Mouse (Mus musculus) kidney, postnatal 36 days (tissue): ENCODE data around the gene Vopp1.
"Not testable (repeated sequence)": the region's sequence is repeated elsewhere in the genome, so short reads cannot be mapped to it uniquely, and the experiment has no call there.

Experiments used
- DNase-seq, 2 experiments: peaks; one replicate each; pipeline ENCODE4 v3.0.0; 2021 to 2022; ENCODE audit warnings: mixed read lengths in 2 of 2

Gene Vopp1

DNA sequence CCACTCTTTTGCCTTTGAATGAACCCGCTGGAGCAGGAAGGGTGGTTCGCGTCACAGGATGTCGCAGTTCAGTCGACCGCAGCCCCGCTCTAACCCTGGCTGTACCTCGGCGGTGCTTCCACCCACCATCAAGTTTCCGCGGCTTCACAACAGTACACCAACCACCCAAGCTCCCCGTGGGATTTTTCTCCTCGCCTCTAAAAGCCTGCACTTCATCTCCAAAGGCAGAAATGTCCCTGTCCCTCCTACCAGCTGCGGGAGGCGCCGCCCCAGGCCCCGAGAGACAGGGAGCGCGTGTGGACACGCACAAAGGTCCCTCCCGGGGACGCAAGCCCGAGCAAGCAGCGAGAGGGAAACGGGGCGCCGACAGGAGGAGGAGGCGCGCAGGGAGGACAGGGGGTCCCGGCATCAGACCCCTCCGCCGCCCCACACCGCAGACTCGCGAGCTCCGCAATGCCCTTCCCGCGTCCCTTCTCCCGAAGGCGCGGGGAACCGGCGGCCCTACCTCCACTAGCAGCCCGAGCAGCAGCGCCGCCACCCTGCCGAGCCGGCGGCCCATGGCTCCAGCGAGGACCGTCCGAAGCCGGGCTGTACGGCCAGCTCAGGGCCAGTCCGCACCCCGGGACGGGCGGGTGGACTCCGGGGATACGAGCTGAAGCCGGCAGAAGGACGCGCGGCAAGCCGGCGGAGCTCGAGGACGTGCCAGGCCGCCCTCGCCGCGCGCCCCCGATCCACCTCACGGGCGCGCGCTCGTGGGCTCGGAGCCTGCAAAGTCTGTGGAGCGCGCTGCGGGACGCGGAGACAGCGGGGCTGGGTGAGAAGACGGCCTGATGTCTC is at the start of gene Vopp1:
Gene Vopp1 (minus strand): TSS at position 738 of the 837 bp plus-strand sequence.
- DNase-seq: peak; percentile 60 to 81

DNA sequence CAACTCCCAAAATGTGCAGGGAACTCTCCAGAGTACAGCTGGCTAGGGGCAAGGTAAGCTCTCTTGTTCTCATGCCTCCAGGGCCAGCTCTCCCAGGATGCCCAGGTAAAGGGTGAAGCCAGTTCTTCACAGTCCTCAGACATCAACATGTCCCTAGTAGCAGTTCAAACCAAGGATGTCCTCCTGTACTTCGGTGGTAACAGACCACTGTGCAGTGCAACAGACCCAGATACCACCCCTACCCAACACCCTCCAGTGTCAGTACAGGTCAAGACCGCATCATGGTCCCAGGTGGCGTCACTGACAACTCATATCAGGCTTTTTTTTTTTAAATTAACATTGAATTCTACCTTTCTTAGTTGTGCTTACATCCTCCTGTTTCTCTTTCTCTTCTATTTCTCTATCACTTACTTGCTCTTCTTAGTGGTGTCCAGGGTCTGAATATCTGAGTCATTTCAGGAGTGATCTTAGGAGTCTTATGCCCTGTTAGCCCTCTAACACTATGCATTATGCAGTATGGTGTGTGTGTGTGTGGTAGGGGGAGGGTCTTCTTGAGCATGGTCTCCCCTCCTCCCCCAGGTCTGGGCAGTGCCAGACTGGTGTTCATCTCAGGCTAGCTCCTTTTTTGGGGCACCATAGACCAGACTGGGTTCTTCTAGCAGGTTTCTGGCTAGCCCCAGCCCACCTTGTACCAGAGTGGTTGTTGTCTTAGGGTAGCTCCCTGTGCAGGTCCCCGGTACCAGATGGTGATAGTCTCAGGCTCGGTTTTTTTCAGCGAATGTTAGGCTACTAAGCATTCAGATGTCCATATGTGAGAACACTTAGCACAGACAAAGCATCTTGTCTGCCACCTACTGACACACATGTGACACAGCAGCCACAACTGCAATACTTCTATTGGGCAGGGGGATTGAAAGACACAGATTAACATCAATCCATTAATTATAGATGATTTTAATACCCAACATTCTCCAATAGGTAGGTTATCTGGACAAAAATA is 34.4 kb upstream of the Vopp1 start:
- peak; percentile 16 to 32 for DNase-seq

DNA sequence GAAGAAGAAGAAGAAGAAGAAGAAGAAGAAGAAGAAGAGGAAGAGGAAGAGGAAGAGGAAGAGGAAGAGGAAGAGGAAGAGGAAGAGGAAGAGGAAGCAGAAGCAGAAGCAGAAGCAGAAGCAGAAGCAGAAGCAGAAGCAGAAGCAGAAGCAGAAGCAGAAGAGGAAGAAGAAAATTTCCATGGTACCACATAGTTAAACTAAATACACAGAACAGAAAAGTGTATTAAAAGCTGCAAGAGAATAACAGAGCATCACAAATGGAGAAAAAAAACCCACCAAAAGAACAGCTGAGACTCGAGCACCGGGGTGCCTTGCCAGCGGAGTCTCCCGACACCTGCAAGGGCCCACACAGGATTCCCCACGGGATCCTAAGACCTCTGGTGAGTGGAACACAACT is 26.2 kb upstream of the Vopp1 start:
- DNase-seq: not testable (repeated sequence)

DNA sequence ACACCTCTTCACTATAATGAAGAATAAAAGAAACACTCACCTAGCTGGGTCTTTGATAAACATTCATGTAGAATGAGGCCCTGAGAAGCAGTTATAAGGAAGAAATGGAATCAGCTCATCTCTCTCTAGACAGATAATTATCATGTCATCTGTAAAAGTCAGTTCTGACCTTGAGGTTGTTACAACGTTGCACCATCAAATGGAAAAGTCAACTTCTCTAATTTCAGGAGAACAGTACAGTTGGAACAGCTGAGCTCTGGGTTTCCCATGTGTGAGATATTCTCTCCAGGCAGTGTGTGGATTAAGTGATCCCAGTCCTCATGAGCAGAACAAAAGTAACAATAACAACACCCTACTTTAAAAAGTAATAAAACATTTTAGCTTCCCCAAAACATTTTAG is 25.3 kb upstream of the Vopp1 start, which contains the start of gene Vmn1r21:
Gene Vmn1r21 (minus strand): TSS at position 58 of the 400 bp plus-strand sequence.
- no peak for DNase-seq

DNA sequence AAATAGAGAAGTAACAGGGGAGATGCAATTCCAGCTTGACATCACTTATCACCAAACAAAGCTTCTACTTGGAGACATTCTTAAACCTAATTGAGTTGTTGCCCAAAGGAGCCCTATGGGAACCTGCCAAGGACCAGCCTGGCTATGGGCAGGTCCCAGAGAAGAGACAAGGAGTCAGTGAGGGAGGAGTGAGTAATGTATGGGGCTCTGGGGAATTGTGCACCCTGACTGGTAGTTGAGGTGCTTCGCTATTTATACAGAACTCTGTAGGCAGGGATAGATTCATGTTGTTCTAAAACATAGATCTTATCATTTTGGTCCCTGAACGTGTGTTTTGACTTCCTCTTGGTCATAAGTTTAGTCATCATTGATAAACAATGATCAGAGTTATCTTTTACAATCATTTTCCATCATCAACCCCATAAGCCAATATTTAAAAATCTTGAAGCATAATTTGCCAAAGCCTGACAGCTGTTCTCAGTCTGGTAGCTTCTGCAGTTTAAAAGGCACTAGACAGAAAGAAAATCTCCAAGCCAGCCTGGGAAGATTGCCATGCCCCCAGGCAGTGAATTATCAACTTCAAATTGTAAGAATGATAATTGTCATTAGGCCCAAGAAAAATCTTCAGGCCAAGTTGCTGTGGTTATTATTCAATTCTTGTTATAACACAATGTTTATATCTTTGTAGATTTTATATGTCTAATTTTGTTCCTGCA is 14.9 kb upstream of the Vopp1 start:
- DNase-seq: no peak

DNA sequence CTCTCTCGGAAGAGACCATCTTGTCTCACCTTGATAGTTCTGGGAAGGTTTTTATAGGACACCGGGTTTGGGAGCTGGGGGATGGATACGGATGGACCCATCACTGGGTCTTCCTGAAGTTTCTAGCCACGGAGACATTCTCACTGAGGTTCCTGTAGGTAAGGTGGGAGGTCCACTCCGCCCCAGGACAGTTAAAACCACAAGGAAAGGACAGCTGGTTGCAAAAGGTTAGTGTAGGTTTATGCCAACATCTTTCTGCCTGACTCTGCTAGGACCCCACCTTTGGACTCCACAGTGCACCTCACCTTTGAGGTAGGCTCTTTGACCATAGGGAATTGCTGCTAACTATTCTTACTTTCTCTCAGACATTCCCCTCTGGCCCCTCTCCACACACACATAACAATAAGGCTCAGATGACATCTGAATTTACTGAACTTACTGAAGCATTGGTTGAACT is 328 bp upstream of the Vopp1 start:
- DNase-seq: no peak

DNA sequence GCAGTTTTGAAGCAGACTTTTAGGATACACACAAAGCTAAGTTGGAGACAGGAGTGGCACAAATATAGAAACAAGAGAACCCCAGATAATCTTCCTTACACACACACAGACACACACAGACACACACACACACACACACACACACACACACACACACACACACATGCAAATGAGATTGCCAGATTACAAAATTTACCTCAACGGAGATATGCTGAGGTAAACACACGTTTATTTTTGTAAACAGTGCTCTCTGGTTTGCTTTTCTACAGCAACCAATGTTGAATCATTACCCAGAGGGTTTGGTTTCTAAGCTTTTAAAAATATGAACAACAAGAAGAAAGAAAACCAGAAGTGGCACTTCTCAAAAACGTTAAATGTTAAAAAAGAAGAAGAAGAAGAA is 1.5 kb downstream of the Vopp1 start:
- no peak for DNase-seq

DNA sequence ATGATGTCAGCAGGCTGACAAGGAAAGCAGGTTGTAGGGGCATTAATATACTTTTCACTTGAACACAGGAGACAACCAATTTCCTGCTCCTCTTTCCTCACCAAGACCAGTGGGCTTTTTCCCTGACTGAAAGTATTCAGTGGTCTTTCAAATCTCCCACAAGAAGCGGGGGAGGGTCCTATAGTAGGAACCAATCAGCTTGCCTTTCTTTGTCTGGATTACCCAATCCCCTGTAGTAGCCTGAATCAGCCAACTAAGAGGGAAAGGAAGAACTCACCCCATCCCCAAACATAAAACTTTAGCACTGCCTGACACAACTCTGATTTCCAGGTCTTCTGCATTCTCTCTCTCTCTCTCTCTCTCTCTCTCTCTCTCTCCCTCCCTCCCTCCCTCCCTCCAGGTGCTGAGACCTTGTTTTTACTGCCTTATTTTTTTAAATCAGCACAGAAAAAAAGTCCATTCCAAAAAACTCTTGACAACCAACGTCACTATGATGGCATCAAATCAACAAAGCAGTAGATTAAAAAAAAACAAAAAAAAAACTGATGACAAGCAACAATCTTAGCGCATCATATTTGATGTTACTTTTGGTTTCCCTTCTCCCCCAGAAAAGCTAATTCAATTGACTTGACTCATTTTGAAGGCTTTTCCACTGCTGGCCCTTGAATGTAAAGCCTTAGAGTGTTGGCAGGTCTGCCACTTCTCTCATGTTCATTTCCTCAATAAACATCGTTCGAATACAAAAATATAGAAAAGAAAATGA is 2.1 kb downstream of the Vopp1 start:
- DNase-seq: no peak

DNA sequence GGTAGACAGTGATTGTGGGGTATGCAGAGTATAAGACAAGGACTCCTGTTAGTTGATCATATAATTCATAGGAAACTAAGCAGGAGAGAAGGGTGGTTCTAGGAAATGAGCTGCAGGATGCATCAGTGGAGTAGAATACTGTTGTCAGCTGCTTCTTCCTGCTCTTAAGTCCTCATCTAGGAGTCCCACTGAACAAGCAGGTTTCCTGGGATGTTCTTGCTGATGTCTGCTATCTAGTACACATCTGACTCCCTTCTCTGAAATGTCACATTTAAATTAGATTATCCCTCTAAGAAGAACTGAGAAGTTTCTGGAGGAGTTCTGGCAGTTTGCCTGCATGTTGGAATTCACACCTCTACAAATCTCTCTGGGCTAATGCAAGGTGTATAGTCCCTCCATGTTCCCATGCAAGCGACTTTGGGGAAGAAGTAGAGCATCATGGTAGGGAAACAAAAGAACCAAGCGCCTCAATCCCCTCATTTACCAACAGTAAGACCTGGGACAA is 10.5 kb downstream of the Vopp1 start:
- no peak for DNase-seq

DNA sequence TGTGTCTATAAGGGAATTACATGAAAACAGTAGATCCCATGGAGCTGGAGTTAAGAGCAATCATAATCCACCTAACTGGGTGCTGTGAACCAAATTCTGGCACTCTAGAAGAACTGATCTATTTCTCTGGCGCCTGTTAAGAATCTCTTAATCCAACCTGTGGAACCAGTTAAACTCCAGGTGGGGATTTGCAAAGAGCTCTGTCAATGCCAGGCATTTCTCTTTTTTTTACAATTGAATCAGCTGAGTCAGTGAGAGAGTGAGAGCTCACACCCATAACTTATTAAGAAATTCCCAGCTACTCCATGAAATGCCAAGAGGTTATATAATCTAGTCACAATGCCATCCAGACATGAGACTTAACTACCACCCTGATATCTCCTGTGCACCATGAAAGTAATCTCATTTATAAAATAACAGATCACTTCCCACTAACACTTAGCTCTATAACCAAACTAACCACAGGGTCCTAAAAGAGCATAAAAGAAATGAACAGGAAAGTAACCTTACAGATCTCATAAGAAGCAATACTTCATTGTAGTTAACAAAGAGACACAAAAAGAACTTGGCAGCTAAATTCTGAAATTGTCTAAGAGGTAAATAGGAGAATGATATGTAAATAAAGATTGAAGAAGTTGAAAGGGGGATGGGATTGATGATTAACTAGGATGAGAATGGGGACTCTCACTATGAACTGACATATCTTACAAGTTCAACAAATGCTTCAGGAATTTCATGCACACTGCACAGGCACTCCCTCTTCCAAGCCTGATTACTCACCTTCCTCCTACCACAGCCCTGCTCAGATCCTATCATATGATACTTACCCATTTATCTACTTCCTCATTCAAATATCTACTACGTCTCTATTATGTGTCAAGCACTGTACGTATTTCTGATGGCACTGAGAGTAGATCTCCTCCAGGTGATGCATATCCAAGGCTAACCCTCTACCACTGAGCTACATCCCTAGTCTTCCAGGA is 12.9 kb downstream of the Vopp1 start:
- no peak for DNase-seq

DNA sequence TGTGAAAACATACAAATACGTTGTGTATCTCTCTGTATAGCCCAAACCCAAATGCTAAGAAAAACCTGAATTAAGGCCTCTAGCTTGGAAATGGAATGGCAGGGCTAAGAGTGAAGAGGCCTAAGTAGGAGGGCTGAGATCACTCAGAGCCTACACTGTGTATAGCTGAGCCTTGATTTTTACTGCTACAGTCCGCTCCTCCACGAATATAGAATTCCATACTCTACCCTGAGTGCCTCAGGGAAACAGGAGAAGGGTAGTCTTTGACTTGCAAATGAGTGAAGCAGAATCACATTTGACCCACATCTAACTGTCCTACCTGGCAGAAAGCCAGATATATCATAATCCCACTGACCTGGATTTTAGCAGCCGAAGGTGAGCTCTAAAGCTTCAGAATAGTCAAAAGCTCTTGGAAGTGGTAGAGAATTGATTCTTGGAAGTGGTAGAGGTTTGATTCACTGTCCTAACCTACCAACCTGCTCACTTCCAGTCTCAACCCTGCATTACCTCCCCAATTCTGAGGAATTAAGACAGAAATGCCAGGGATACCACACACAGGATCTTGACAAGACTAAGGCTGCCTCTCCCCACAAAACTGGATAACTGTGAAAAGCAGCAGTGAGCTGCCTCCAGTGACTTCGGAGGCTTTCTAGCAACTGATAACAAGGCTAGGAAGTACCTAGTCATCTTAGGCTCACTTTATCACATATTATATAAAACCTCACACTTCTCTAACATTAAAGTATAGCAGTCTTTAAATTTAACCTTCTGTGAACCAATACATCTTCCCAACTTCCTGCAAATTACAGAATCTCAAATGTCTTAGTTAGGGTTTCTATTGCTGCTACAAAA is 19.5 kb downstream of the Vopp1 start:
- DNase-seq: no peak

DNA sequence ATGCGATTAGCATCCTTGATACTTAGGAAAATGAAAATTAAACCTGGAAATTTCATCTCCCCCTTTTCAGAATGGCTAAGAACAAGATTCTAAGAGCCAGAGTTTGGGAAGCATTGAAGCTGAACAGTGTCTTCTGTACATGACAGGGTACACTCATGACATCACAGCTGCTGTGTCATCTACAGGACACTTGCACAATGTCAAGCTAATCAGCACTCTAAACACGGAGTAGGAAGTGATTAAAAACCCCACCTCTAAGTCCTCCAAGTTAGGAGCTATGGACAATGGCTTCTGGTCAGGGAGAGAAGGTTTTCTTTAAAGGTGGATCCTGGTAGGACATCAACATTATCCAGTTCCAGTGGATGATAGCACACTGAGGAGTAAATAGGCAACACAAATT is 21.8 kb downstream of the Vopp1 start:
- no peak for DNase-seq

DNA sequence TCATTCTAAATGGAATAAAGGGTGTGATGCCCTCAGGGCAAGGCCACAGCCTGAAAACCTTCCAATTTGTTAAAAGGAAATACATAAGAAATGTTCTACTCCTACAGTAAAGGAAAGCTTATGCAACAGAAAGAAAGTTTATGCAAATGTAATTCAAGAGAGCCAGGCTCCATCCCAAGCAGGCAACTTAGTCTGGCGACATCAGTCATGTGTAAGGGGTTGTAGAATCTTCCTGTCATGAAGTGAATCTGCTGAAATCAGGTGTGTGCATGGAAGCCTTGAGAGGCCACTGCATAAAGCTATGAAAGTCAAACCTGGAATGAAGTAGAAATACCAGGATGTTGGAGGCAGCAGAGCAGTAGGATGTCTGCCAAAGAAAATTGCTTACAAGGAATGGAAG is 26.0 kb downstream of the Vopp1 start:
- DNase-seq: no peak

DNA sequence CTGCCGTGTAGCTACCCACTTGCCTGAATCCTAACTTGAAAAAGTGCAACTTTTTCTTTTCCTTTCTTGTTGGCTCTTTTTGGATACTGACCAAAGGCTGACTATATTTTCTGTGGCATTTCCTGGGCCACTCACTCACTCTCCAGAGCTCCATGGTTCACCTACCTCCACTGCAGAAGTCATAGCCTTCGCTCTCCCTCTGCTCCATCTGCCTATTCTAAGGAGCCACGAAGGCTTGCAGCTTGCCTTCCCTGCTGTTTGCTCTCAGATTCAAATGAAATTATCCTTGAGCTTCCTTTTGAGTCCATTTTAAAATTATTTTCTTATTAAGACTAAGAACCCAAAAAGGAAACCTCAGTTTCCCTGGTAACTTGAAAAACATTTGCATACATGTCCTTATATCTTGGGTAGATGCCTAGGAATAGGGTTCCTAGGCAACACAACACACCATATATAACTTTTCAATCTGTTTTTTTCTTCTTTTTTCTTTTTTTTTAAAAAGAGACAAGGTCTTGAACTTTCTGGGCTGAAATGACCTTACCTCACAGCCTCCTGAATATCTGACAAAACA is 28.0 kb downstream of the Vopp1 start:
- DNase-seq: no peak

DNA sequence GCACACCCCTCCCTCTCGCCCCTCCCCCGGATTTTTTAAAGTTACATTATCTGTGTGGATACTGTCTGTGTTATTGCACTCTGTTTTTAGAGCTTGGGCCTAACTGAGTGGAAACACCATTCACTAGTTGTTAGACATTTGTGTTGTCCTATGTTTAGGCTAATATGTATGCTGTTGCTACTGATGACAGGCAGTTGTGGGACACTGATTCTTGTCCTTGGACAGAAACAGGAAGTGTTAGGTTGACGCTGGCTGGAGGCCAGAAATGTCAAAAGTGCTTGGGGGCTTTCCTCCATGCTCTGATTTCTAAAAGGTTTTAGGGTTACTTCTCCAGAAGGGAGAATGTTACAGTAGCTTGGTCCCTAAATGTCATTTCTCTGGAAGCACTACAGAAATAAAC is 29.1 kb downstream of the Vopp1 start:
- DNase-seq: peak in 1 of 2 experiments; percentile 22

DNA sequence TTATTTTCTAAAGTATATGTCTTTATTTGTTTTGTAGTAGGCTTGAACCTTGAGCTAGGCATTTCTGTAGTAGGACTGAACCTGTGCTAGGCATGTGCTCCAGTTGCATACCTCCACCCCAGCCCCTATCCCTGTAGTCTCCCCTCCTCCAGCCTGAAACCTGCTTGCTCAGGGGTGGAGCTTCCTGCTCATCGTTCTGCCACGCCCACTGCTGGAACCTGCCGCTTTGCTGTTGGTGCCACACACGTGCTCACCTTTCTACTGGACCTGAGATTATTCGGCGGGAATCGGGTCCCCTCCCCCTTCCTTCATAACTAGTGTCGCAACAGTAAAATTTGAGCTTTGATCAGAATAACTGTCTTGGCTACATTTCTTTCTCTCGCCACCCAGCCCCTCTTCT is 32.1 kb downstream of the Vopp1 start:
- DNase-seq: not testable (repeated sequence)

DNA sequence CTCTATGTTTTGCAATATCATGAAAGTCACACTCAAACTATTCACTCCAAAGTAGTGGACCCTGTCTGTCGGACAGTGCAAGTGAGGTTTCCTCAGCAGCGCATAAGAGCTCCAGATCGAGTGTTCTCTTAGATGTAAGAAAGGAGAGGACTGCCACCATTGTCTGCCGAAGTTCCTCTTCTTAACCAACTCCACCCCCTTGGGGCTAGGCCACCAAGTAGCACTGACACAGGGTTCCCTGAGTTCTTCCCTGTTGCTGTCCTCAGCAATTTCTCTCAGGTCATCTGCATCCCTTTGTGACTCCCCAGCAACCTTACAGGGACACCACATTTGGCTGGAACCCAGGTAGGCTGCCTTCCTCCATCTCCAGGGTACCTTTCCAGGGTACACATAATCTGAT is 34.4 kb downstream of the Vopp1 start:
- DNase-seq: no peak

DNA sequence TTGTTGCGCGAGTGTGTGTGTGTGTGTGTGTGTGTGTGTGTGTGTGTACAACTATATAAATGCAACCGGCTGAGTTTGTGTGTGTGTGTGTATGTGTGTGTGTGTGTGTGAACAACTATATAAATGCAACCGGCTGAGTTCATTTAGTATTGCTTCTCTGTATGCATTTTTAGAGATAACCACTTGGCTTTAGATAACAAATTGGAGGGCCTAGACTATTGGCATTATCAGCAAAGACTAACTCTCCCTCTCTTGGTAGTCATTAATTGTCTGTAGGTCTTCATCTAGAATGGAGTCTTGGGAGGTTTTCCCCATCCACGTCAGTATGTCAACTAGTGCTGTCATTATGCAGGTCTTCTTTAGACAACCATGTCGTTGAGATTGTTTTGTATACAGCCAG is 37.6 kb downstream of the Vopp1 start:
- no peak for DNase-seq

DNA sequence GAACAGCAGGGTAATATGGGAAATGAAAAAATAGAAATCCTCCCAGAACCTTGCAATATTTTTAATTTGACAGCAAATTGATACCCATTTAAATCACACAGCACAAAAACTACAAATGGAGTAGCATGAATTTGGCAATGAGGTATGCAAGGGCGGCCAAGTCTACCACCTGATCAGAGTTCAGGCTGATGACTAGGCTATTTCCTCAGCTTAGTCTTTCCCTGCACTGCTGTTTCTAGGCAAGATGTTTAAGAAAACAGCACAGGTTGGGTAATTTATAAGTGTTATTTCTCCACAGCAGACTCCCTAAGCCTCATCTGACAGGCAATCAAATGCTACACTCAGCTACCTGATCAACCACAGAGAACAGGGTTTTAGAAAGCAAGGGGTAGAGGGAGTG is 40.7 kb downstream of the Vopp1 start:
- DNase-seq: no peak
